Mouse (Mus musculus) CD4-positive, CD25-positive, alpha-beta regulatory T cell, adult 4 months (primary cell): Measurements from ENCODE around the gene Anks1. TPM values are rescaled to one million over a fixed set of nuclear protein-coding genes. Genes with fewer than 3 reads are reported as not detected.
A peak's percentile ranks its signal among the peaks of the same experiment; 100 is the strongest.

Experiments used
- ATAC-seq: one replicate; pipeline ENCODE4 v1.8.0; 2017
- polyA plus RNA-seq, 2 experiments: library from polyadenylated mRNA; unstranded; fragments of 100-300 nt; shearing (Covaris generic); gene quantifications; one replicate each; pipeline ENCODE4 v1.2.1; 2017

The Anks1 gene
- polyA plus RNA-seq, 2 experiments from 2014 or later: 3.7 to 4.7 TPM

DNA sequence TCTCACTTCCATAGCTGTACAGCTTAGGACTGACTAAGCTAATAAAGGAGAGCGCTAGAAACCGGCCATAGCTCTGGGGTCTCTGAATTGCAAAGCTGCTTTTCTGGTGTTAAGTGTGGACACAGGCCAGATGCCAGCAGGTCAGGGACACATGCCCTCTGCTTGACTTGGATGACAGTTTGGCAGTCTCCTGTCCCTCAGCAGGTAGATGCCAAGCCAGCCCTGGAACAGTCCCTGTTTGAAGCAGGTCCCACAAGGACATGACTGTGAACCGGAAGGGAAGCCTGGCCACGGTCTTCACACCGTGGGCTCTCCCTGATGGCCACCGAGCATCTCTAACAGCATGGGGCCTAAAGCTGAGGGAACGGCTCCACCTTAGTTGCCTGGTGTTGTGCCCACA, 153.6 kb downstream of the Anks1 start:
- ATAC-seq: no peak

DNA sequence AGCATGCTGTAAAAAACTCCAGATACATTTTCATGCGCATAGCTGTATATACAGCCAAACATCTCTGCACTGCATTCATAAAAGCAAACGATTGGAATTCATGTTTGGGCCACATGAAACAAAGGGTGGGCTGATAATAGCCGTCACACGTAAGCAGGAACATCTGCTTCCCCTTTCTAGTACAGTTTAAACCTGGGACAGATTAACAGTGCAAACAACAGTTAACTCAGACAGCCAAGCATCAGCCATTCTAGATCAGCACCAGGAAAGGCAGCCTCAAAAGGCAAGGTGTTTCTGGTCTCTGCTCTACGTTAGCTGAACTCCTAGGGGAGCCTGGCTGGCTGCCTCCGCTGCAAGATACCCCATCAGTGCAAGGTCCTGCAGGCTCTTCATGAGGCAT, 154.1 kb downstream of the Anks1 start:
- ATAC-seq: no peak

- no peak for ATAC-seq
Measured at GRCm38 (mm10) chr17:28067303-28067702, 158.2 kb downstream of the Anks1 start.

- no peak for ATAC-seq
Measured at GRCm38 (mm10) chr17:28069446-28069845, 160.3 kb downstream of the Anks1 start.

DNA sequence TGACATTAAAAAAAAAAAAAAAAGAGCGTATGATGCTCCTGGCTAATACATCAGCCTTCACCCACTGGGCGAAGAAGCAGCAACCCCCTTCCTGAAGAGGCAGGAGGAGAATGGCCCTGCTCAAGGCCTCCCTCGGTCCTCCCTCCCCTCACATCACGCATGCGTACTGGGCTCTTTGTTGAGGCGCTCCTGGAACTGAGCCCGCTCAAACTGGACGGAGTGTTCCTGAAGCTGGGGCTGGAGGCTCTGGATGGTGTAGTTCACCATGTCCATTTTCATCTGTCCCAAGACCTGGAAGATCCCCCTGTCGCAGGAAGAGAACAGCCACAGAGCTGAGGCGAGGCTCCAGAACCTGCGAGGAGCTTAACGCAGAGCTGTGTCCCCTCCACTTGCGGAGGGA, 161.2 kb downstream of the Anks1 start:
- ATAC-seq: no peak

GRCm38 (mm10) chr17:28072730-28073129, 163.6 kb downstream of the Anks1 start:
- no peak for ATAC-seq

DNA sequence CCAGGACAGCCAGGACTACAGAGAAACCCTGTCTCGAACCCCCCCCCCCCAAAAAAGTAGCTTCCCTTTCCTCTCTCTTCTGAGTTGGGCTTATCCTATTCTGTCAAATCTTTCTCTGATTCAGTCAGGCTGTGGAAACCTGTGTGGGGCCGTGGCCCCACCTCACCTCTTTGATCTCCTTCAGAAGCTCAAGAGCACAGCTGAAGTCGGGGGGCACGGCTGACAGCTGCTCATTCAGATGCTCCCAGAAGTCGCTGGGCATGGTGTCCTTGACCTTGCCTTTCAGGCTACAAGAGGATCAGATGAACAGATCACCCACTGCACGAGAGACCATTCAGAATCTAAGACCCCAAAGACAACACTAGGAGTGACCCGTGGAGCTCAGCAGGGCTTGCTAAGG, 165.4 kb downstream of the Anks1 start:
- ATAC-seq: no peak

GRCm38 (mm10) chr17:28078028-28078427, 168.9 kb downstream of the Anks1 start:
- ATAC-seq: no peak

DNA sequence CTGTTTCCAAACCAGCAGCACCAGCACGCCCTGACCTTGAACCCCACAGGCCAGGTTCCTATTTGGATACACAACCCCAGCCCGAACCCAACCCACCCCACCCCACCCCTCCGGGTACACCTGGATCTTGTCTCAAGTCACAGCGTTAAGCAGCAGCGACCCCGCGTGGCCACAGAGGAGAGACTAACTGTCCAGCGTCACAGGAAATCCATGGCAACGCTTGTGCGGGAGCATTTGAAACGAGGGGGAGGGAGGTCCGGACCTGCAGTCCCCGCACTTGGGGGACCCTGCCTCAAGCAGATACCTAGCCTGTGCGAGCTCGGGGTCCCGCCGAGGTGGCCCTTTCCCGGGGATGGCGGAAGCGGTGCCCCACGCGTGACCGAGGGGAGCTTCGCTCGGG, 170.5 kb downstream of the Anks1 start:
- peak; percentile 81 for ATAC-seq

- peak; percentile 48 for ATAC-seq
Measured at GRCm38 (mm10) chr17:28080045-28080816, 171.1 kb downstream of the Anks1 start, which contains the start of gene Tcp11. TSS of gene Tcp11 (minus strand) at chr17:28080639.

DNA sequence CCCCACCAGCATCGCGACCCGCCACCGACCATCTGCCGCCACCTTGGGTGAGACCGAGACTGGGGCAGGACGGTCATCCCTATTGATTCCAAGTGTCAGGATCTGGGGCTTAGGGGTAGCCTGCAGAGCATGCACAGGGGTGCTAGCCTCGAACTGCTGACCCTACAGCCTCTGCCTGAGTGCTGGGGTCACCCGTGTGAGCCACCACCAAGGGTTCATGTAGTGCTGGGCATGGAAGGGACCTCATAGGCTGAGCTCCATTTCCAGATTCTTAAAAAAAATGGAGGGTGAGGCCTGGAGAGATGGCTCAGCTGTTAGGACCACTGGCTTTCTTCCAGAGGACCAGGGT, 171.7 kb downstream of the Anks1 start:
- ATAC-seq: no peak

DNA sequence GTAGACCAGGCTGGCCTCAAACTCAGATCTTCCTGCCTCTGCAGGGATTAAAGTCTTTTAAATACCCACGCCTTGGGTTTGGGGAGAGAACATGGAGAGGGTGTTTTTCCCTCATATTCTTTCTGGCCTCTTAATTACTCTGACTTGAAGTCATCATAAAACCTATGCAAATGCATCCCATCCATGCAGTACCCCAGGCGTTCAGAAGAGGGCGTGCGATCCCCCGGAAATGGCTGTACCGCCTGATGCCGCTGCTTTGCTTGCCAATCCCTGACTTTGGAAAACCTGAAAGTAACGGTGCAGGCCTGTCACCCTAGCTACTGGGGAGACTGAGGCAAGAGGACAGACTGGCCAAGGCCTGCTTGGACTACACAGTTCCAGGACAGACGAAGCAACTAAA, 172.3 kb downstream of the Anks1 start:
- ATAC-seq: no peak

- ATAC-seq: no peak
Measured at GRCm38 (mm10) chr17:28081856-28082255, 172.8 kb downstream of the Anks1 start.

DNA sequence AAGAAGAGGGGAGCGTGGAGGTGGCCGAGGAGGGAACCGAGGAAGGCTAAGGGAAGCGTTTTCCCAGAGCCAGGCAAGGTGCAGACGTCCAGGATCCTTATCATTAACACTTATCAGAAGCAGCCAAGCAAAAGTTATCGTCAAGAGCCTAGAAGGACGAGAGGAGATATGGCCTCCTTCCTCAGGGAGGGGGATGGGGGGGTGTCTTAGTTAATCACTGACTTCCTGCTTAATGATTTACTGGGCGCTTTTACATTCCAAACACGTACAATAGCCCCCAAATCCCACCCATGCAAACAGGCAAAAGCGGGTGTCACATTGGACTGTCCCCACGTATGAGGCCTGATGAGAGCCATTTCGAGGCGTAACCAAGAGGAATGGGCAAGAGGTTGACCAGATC, 173.8 kb downstream of the Anks1 start:
- no peak for ATAC-seq

DNA sequence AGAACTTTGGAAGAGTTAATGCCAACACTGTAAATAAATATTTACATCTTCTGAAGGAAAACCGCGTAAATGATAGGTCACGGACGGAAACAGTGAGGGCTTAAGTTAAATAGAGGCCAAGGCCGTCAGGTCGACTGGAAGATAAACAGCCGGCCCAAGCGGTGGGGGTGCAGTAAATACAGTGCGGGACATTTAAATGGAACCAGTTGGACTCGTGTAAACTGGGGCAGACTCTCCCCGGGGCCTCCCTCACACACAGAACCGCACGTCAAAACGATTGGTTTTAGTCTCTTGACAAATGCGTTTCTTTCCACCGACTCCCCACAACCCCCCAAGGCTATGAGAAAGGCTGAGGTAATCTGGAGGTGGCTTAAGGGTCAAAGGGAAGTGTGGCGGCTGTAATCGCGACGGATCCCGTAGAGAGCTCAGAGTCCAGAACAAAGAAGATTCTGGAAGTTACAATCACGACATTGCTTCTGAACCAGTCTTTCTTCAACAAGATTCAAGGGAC, 175.3 kb downstream of the Anks1 start:
- ATAC-seq: no peak

DNA sequence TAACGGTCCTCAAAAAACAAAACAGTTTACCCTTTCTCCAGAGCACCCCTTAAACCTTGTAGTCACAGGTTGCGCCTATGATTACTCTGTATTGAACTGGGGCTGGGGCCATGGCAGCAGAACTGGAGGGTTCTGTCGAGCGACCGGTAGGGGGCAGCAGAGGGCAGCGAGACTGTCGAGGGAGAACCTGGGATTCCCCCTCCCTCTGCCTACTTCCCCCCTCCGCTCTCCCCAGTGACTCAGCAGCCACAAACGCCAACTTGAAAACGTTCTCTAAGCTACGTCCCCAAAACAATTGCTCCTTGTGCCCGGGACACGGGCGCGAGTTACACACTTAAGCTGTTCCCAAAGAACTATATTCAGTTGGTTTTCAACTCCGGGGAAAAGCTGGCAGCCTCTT, 175.9 kb downstream of the Anks1 start:
- ATAC-seq: peak; percentile 91

DNA sequence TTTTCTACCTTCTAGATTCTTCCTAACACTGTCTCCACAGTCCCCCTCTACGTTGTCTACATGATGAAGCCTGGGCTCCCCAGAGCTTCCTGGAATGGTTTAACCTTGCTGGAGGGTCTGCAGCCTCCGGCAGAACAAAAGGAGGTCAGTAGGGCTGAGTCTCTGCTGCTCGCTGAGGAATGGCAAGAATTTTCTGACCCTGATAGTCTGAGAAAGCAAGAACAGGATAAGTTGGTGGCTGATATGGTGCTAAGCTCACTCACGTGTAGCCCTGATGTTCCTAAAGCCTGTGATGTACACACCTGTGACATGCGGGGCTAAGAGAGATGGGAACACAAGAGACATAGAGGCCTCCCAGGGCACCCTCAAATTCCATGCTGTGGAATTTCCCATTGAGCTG, 178.3 kb downstream of the Anks1 start:
- no peak for ATAC-seq

DNA sequence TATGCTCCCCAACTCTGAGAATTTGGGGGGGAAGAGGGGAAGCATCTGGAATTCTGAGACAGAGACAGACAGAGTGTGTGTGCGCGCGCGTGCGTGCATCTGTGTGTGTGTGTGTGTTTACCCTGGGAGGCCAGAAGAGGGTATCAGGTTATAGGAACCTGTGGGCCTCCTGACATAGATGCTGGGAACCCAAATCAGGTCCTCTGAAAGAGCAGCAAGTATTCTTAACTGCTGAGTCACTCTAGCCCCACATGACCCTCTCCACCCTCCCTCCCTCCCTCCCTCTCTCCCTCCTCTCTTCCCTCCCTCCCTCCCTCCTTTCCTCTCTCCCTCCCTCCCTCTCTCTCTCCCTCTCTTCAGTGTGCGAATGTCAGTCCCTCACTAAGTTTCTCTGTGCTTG, 179.6 kb downstream of the Anks1 start:
- ATAC-seq: no peak

- ATAC-seq: no peak
Measured at GRCm38 (mm10) chr17:28092297-28092696, 183.2 kb downstream of the Anks1 start.

DNA sequence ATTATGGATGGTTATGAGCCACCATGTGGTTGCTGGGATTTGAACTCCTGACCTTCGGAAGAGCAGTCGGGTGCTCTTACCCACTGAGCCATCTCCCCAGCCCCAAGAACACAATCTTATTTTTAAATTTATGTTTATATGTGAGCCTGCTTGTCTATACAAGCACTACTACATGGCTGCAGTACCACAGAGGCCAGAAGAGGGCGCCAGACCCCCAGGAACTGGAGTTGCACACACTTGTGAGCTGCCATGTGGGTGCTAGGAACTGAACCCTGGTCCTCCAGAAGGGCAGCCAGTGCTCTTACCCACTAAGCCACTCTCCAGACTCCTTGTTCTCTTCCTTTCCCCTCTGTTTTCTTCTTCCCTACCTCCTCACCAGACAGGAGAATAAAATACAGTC, 184.7 kb downstream of the Anks1 start:
- no peak for ATAC-seq

DNA sequence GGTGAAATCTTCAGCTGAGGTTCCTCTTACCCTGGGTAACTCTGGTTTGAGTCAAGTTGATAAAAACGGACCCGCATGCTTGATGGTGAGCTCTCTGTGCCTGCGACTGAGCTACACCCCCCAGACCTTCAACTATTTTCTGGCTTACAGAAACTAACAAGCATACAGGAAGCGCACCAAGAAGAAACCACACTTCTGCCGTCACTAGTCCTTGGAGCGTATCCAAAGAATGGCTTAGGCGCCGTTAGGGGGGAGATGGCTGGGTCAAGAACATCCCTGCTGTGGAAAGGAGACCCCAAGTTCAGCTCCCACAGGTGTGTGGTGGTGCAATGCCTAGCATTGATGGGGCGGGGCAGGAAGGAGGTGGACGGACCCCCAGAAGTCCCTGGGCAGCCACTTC, 187.3 kb downstream of the Anks1 start:
- no peak for ATAC-seq

DNA sequence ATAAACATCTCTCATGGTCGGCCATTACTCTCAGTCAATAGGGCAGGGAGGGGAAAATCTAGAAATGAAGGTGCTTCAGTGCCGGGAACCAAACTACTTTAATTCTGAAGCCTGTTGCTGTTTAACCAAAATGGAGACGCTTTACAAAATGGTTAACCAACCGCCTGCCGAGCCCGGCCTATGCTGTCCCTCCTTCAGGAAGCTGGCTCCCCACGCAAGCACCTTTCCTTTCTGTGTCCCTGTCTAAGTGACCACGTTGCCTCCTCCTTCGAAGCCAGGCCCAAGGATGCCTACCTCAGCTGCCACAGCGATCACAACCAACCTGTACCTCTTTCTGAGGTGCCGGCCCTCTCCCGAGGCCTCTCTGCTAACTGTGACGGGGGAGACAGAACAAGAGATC, 188.2 kb downstream of the Anks1 start:
- ATAC-seq: no peak

GRCm38 (mm10) chr17:28099086-28099485, 190.0 kb downstream of the Anks1 start:
- no peak for ATAC-seq

DNA sequence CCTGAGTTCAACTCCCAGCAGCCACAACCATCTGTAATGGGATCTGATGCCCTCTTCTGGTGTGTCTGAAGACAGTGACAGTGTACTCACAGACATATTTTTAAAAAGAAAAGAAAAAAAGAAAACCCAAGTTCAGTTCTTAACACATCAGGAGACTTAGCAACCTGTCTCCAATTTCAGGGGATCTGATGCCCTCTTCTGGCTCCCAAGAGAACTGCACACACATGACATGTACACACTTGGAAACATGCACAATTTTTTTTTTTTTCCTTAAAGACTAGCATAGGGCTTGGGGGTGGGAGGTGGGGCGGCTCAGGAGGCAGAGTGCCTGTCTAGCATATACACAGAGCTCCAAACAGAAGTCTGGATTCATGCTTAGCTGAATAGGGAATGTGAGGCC, 191.6 kb downstream of the Anks1 start:
- ATAC-seq: no peak
